Mouse (Mus musculus) urinary bladder, postnatal 14 days (tissue): Measurements from ENCODE around the gene Ppp1cc.

Experiments used
- DNase-seq: peaks from one replicate; pipeline ENCODE4 v3.0.0; 2021; ENCODE audit warnings: low spot score

Gene Ppp1cc

DNA sequence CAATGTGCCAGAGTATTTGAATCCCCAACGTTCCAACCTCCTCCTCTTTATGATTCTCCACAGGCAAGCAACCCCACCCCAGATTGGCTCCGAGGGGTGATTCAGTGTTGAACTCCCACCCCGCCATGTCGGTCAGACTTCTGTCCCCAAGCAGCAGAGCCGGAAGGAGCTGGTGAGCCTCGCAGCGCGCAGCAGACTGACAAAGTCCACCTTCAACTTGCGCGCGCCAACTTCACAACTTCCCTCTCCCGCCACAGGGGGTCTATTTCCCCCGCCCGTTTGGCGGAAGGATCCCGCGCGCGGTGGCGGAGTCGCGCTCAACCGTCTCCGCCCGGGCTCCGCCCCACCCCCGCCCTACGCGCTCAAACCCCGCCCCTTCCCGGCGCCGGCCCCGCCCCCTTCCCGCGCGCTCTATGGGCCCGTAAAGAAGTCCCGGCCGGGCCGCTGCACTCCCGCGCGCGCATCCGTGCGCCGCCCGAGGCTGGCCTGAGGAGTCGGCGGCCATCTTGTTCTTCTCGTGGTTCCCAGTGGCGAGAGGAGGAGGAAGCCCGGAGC, at the start of gene Ppp1cc:
Ppp1cc (plus strand) TSS at position 452 of the 555 bp plus-strand sequence.
- DNase-seq = peak; percentile 93

GRCm38 (mm10) chr5:122109325-122110060, 48.6 kb upstream of the Ppp1cc start:
- DNase-seq = no peak

DNA sequence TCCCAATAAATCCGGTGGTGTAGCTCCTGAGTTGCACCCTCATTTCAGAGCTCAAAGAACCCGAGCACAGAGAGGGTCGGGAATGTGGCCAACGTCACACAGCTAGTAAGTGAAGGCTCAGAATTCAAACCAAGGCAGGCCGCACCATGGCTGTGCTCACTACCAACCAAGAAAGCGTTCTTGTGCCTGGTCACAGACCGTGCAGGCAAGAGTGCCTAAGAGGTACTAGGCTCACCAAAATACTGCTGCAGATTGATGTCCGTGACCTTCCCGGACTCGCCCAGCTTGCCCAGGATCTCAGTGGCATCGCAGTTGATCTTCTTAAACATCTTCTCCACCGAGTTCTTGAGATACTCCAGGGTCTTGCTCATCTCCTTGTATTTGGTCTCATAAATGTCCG, 47.5 kb upstream of the Ppp1cc start:
- DNase-seq = no peak

DNA sequence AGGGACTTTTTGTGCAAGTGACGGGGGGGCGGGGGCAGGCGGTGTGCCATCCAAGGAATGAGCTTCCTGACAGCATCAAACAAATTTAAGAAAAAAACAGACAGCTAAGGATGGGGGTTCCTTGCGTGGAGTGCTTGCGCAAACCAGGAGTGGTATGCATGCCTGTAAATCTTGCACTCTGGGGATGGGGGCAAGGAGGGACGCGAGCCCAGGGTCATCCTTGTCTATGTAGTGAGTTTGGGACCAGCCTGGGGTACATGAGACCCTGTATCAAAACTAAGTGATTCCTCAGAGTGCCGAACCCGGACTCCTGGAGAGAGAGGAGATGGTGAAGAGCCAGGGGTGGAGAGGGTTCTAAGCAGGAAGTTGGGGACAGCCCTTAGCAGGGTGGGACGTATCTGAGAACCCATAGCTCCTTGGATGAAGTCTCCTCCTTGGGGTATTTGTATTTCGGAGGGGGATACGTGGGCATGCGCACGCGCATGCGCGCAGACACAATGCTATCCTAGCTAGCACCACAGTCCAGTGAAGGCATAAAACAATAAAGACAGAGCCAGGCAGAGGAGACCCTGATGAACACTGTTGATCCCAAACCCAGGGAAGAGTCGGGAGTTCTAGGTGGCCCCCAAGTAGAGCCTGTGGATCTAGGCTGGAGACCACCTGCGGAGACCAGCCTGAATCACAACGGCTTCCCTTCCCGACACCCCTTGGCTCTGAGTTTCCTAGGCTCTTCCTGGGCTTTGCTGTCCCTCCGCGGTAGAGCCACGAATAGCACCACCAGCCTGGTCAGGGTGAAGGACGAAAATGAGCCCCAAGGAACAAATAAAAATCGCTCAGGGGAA, 46.8 kb upstream of the Ppp1cc start:
- DNase-seq = no peak

DNA sequence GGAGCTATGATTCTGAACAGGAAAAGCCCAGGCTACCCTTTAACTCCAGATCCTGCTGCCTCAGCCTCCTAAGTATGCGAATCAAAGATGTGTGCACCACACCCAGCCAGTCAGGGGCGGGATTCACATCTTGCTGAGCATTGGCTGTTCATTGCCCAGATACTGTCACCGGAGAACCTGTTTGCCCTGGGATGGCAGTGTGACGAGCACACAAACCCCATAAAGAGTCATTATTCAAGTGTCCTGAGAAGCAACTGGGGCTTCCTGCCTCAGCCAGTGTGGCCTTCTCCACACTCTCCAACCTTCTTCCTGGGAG, 46.2 kb upstream of the Ppp1cc start:
- DNase-seq = no peak

GRCm38 (mm10) chr5:122113450-122113849, 44.6 kb upstream of the Ppp1cc start:
- no peak for DNase-seq

DNA sequence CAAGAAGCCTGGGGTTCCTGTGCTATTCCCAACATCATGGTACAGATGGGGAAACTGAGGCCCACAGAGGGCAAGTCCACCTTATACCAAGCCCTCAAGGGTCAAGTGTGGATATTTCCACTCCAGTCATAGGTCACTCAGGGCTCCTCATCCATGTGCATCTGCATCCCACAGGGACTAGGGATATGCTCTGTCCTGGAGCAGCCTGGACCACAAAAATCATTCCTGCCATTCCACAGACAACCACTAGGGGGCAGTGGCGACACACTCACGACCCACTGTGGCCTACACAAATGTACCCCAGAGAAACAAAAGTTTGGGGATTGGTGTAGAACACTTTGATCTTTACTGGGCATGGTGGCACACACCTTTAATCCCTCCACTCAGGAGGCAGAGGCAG, 43.9 kb upstream of the Ppp1cc start:
- DNase-seq = peak; percentile 38

DNA sequence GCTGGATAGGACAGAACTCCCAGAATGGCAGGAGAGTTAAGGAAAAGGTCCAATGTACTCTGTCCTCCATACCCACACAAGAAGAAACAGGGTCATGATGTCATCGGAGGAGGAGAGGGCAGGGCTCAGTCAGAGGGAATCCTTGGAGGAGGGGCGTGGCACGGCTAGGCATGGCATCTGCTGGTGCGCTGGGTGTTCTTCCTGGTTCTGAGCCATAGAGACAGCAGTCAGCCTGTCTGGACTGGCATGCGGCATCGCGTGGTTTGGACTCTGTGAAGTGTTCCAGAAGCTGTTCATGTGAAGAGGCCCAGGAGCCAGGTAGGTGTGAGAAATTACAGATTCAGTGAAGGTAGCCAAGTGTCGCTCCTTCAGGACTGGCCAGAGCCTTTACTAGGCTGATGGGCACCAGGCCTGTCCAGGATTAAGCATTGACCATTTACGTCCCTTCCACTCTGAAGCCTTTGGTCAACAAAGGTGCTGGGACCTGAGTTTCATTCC, 42.8 kb upstream of the Ppp1cc start:
- no peak for DNase-seq

DNA sequence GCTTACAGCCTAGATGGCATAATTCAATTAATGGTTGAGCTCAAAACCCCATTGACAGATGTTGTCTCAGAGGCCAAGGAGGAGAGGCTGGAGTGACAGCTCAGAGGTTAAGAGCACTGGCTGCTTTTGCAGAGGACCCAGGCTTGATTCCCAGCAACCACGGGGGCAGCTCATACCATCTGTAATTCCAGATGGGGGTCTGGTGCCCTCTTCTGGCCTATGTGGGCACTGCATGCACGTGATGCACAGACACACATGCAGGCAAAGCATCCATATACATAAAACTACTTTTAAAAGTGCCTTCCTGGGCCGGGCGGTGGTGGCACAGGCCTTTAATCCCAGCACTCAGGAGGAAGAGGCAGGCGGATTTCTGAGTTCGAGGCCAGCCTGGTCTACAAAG, 41.8 kb upstream of the Ppp1cc start:
- DNase-seq = no peak

GRCm38 (mm10) chr5:122125211-122125760, 32.8 kb upstream of the Ppp1cc start:
- DNase-seq = no peak

- DNase-seq = peak; percentile 73
Measured at GRCm38 (mm10) chr5:122129068-122129655, 28.9 kb upstream of the Ppp1cc start.

- no peak for DNase-seq
Measured at GRCm38 (mm10) chr5:122130341-122130998, 27.6 kb upstream of the Ppp1cc start.

- DNase-seq = peak; percentile 89
Measured at GRCm38 (mm10) chr5:122131076-122132051, 26.7 kb upstream of the Ppp1cc start.

DNA sequence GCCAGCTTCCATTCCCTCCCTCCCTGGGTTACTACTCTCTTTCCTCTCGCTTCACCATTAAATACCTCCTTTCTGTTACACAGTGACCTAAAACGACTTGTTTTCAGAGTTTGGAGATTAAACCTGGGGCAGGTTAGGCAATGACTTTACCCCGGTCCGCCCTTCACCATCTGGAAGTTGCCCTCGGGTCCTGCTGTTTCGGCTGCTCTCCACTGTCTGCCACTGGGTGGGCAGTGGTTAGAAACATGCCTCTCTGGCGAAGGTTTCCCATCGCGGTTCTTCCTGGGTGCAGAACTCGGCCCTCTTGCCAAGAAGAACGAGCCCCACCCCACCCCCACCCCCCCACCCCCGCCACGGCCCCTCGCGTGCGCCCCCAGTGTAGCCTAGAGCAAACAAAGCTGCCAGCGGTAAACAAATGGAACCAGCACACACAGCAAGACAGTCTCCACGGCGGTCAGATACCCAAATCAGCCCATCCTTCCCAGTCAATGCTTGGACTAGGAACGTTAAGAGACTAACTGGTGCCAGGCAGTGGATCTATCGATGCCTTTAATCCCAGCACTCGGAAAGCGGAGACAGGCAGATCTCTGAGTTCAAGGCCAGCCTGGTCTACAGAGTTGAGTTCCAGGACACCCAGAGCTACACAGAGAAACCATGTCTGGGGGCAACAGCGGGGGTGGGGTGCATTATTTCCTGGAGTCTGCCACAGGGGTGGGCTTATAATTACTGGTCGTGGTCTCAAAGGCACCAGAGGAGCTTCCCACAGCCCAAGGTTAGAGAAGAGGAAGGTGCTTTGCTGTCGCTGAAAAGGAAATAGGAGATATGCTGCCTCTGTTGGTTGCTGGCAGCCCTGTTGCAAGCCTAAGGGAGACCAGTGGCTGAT, 25.7 kb upstream of the Ppp1cc start:
- DNase-seq = no peak

DNA sequence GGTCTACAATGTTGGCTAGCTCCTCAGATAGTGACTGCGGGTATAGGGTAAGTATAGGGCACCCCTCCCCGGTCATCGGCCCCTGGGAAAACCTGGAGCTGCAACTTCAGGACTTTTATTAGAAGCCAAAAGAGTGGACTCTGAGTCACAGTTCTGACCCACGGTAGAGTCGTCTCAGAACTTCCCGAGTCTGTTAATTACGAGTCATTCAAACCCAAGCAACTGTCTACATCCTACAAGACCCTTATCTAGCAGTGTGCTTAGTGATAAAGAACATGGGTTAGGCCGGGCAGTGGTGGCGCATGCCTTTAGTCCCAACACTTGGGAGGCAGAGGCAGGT, 25.1 kb upstream of the Ppp1cc start:
- no peak for DNase-seq

GRCm38 (mm10) chr5:122134395-122135289, 23.4 kb upstream of the Ppp1cc start:
- DNase-seq = no peak

- DNase-seq = no peak
Measured at GRCm38 (mm10) chr5:122135290-122135882, 22.7 kb upstream of the Ppp1cc start.
